Mouse (Mus musculus): ENCODE measurements around the gene Tiam1. TPM values are rescaled to one million over a fixed set of nuclear protein-coding genes. Genes with fewer than 3 reads are reported as not detected.

Tiam1 gene
- polyA plus RNA-seq, 1 experiment from 2014 or later, result 4.2 TPM

DNA sequence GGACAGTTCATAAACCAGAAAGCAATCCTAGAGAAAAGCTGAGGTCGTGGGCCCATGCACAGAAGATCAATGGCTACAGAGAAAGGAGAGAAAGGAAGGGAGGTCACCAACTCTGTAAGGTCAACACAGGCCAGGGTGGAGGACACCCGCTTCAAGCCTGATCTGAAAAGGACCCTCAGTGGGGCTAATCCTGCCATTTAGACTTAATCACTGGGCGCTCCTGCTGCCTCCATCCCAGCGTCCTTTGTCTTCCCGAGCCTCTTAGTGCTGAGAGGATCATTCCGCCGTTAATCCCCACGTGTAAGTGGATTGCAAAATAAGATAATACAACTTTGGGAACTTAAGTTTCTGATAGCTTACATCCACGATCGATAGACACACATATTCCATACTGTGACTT is 11.2 kb downstream of the Tiam1 start:
- no peaks in the 10 kb centered on the region for H3K4me1 ChIP-seq (replicated peaks)
- WGBS (ENCODE audit: insufficient replicate concordance), result 54% methylated on average over 10 of the region's 10 CpGs
- H3K36me3 ChIP-seq (replicated peaks), result no peaks in the 10 kb centered on the region
- no peak for ATAC-seq (ENCODE audit: insufficient read depth)
- no peak overlapping the region for H3K4me3 ChIP-seq (replicated peaks)
- H3K9ac ChIP-seq, result no peak overlapping the region
- no peak overlapping the region for H3K4me2 ChIP-seq
- H3K27ac ChIP-seq (replicated peaks), result no peak overlapping the region
- H3K9me3 ChIP-seq (replicated peaks), result no peaks in the 10 kb centered on the region
- no peaks in the 10 kb centered on the region for H3K27me3 ChIP-seq

DNA sequence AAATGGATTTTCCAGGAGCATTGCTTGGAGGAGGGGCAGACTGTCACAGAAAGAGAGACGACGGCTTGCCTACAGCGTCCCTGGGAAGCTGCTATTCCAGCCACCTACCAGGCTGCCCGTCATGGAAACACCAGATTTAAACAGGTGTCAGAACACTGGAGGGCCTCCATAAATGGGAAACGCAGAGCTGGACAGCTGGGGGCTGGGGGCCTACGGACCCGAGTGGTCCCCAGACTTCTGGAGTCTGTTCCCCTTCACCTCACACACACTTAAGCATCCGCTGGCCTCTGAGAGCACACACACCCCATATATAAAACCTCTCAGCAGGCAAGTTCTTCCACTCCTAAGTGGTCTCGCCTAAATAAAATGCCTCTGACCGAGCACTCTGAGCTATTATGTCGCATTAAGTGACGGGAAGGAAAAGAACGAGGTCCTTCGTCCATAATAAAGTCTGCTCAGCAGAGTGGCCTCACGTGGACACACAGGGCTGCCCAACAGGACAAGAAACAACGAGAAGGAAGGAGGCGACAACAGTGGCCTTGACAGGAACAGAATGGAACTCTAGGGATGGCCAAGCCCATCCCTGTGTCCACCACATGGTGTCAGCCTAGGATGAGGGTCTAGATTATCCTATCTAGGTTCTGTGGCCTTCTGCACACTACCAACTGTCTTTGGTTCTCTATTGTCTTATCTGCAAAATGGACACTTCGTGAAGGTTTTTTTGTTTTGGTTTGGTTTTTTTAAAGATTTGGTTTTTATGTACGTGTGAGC is 14.6 kb downstream of the Tiam1 start:
- no peak for ATAC-seq (ENCODE audit: insufficient read depth)
- WGBS (ENCODE audit: insufficient replicate concordance), result 66% methylated on average over 19 of the region's 19 CpGs
- H3K9me3 ChIP-seq (replicated peaks), result no peaks in the 10 kb centered on the region
- H3K4me3 ChIP-seq (replicated peaks), result no peak overlapping the region
- no peaks in the 10 kb centered on the region for H3K27me3 ChIP-seq
- H3K27ac ChIP-seq (replicated peaks), result no peak overlapping the region
- H3K36me3 ChIP-seq (replicated peaks), result no peaks in the 10 kb centered on the region
- peaks cover 11% of the 10 kb centered on the region; the same call in 1 of the 2 replicates for H3K4me1 ChIP-seq (replicated peaks)
- no peak overlapping the region for H3K9ac ChIP-seq
- no peak overlapping the region for H3K4me2 ChIP-seq

DNA sequence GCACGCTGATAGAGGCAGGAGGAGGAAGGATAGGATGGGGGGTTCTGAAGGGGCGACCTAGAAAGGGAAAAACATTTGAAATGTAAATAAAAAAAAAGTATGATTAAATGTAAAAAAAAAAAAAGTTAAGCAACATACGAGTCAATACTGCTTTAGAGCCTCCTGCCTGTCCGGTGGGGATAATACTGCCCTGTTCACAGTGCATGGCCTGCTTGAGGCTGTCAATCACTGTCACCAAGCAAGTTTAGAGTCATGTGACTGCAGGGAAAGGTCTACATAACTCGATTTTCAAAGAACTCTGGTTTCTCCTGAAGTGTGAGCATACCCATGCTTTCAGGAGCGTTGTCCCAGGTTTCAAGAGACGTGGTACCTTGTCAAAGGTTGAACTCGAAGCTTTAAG is 15.2 kb downstream of the Tiam1 start:
- ATAC-seq (ENCODE audit: insufficient read depth), result no peak
- H3K9ac ChIP-seq, result no peak overlapping the region
- H3K27me3 ChIP-seq, result no peaks in the 10 kb centered on the region
- peaks cover 11% of the 10 kb centered on the region; the same call in 1 of the 2 replicates for H3K4me1 ChIP-seq (replicated peaks)
- no peak overlapping the region for H3K27ac ChIP-seq (replicated peaks)
- H3K4me2 ChIP-seq, result no peak overlapping the region
- H3K4me3 ChIP-seq (replicated peaks), result no peak overlapping the region
- WGBS (ENCODE audit: insufficient replicate concordance), result 55% methylated on average over 8 of the region's 8 CpGs
- no peaks in the 10 kb centered on the region for H3K9me3 ChIP-seq (replicated peaks)
- no peaks in the 10 kb centered on the region for H3K36me3 ChIP-seq (replicated peaks)

DNA sequence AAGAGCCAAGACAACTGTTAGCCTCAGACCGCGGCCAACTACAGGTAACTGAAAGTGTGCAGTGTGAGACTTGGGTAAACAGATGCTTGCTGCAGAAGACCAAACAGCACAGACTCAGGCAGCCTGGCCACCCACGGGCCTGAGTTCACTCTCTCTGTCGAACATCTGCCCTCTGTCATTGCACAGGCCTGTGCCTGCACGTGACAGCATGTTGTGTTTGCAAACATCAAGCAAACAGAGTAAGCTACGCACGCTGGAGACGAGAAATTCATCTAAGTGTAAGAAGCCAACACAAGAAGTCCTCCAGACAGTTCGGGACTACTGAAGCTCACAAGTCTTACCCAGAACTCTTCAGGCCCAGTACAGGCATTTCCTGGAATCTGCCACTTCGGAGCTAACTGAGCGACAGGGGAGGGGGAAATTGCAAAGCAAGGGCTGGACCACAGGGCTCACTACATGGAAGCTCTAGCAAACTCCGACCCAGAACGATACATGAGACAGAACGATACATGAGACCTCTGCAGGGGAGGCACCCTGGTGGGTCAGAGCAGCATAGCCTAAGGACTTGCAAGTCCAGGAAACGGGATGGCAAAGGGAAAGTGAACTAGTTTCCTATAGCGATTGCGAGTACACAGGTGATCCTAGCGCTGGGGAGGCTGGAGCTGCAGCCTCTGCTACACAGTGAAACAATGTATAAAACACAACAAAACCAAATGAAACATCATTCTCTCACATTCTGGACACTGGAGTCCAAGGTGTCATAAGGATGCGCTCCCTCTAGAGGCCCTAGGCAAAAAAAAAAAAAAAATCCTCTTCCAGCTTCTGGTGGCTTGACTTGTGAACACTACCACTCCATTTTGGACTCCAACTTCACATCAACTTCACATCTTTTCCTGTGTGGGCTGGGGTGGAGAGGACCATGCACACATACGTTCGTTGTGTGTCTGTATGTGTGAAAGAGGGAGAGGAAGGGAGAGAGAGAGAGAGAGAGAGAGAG is 18.0 kb downstream of the Tiam1 start:
- no peak overlapping the region for H3K4me2 ChIP-seq
- no peak overlapping the region for H3K27ac ChIP-seq (replicated peaks)
- H3K9ac ChIP-seq, result no peak overlapping the region
- no peaks in the 10 kb centered on the region for H3K36me3 ChIP-seq (replicated peaks)
- no peaks in the 10 kb centered on the region for H3K9me3 ChIP-seq (replicated peaks)
- ATAC-seq (ENCODE audit: insufficient read depth), result no peak
- no peak overlapping the region for H3K4me3 ChIP-seq (replicated peaks)
- peaks cover 11% of the 10 kb centered on the region; the same call in 1 of the 2 replicates for H3K4me1 ChIP-seq (replicated peaks)
- no peaks in the 10 kb centered on the region for H3K27me3 ChIP-seq
- 63% methylated on average over 21 of the region's 21 CpGs for WGBS (ENCODE audit: insufficient replicate concordance)

DNA sequence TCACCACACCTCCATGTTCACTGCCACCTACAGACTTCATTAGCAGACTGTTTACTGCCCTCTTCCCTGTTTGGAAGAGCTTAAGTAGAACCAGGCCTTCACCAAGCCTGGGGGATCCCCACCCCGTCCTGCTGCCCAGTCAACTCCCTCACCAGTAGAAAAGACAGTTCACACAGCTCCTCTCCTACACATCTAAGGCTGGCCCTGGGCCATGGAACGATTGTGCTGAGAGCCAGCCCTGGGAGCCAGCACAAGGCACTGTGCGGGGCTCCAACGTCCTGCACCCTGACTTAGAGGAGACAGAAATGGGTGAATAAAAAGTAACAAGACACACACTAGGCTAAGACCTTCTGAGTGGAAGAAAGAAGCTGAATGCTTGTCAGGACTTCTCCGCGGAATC is 20.5 kb downstream of the Tiam1 start:
- no peaks in the 10 kb centered on the region for H3K36me3 ChIP-seq (replicated peaks)
- 74% methylated on average over 6 of the region's 6 CpGs for WGBS (ENCODE audit: insufficient replicate concordance)

DNA sequence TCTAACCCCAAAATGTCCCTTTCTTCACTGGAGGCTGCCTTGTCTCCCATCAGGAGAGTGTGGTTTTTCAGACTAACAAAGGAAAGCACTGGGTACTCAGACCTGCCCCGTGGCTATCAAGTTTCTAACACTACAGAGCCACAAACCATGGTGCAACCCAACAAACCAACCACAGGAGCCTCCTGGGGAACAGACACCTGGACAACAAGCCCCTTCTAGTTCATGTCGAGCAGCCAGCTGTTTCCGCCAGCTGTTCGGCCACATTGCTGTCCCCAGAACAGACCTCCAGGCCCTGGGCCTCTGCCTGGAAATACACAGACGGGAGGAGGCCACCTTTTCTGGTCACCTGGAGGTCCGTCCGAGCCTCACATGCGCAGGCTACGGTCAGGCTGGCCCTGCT is 21.1 kb downstream of the Tiam1 start:
- Histone ChIP-seq H3K4me3 (replicated peaks) (no peak overlapping the region), H3K4me2 (no peak overlapping the region), H3K9ac (no peak overlapping the region), H3K27ac (replicated peaks) (no peak overlapping the region), H3K9me3 (replicated peaks) (no peaks in the 10 kb centered on the region), H3K27me3 (no peaks in the 10 kb centered on the region), H3K4me1 (replicated peaks) (peaks cover 11% of the 10 kb centered on the region; the same call in 1 of the 2 replicates), H3K36me3 (replicated peaks) (no peaks in the 10 kb centered on the region)
- no peak for ATAC-seq (ENCODE audit: insufficient read depth)
- WGBS (ENCODE audit: insufficient replicate concordance), result 61% methylated on average over 9 of the region's 9 CpGs

More for the DNA sequence above, 20.5 kb downstream of the Tiam1 start:
- Histone ChIP-seq H3K4me2 (no peak overlapping the region), H3K27ac (replicated peaks) (no peak overlapping the region), H3K27me3 (no peaks in the 10 kb centered on the region), H3K9ac (no peak overlapping the region), H3K9me3 (replicated peaks) (no peaks in the 10 kb centered on the region), H3K4me3 (replicated peaks) (no peak overlapping the region), H3K4me1 (replicated peaks) (peaks cover 11% of the 10 kb centered on the region; the same call in 1 of the 2 replicates)
- ATAC-seq (ENCODE audit: insufficient read depth), result no peak

DNA sequence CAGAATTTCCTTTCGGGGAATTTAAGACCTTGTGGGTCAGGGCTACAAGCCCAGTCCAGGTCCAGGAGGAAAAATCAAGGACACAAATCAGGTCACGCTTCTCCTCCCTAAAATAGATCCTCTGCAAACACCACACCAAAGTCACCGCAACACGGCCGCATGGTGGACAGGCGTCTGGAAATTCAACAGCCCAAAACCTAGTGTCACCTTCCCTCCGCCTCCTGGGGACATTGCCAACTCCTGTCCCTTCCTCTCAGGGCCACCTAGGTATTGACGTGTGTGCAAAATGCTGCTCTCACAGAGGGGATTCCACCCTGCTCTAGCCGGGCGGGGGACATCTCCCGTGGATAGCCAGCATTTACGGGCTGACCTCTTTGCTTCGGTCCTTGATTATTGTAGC is 21.8 kb downstream of the Tiam1 start:
- H3K27ac ChIP-seq (replicated peaks), result no peak overlapping the region
- 80% methylated on average over 13 of the region's 13 CpGs for WGBS (ENCODE audit: insufficient replicate concordance)

DNA sequence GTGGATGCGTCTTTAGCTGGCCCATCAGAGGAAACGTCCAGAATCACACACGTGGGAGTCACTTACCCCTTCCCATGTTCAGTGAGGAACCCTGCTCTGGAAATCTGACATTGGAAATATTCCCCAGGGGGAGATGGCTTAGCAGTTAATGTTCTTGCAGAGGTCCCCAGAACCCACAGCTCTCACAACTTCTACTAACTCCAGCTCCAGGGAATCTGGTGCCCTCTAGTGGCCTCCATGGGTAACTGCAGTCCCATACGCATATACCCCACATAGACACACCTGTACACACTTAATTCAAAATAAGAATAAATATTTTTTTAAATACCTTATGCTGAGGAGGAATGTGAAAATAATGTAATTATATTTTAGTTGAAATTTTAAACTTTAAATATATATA is 23.6 kb downstream of the Tiam1 start:
- Histone ChIP-seq H3K9ac (no peak overlapping the region), H3K27ac (replicated peaks) (no peak overlapping the region), H3K4me3 (replicated peaks) (no peak overlapping the region), H3K4me1 (replicated peaks) (no peaks in the 10 kb centered on the region), H3K27me3 (no peaks in the 10 kb centered on the region), H3K4me2 (no peak overlapping the region), H3K36me3 (replicated peaks) (no peaks in the 10 kb centered on the region), H3K9me3 (replicated peaks) (no peaks in the 10 kb centered on the region)
- ATAC-seq (ENCODE audit: insufficient read depth), result no peak
- 81% methylated on average over 4 of the region's 4 CpGs for WGBS (ENCODE audit: insufficient replicate concordance)

More for the DNA sequence above, 21.8 kb downstream of the Tiam1 start:
- Histone ChIP-seq H3K4me3 (replicated peaks) (no peak overlapping the region), H3K9me3 (replicated peaks) (no peaks in the 10 kb centered on the region), H3K4me1 (replicated peaks) (peaks cover 6% of the 10 kb centered on the region; the same call in 1 of the 2 replicates), H3K9ac (no peak overlapping the region), H3K4me2 (no peak overlapping the region), H3K36me3 (replicated peaks) (no peaks in the 10 kb centered on the region), H3K27me3 (no peaks in the 10 kb centered on the region)
- no peak for ATAC-seq (ENCODE audit: insufficient read depth)

DNA sequence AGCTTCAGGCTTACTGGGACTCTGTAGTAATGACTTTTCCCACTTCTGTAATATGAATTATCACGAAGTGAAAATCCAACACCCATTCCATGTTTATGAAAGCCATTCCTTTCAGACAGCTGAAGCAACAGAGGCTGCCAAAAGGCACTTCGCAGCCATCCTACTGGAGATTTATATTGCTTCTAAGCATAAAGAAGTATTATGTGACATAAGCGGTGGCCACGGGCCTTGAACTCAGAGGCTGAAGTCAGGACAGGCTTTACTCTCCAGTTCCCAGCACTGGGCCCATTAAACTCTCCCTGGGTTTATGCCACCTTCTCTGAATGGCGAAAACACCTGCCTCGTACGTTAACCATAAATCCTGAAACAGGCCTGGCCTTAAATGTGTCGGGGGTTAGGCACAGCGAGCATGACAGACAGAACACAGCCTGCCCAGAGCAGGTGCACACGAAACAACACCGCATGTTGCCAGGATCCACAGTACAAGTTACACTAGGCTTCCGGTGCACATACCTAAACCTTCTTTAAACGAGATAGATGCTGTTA is 26.9 kb downstream of the Tiam1 start:
- Histone ChIP-seq H3K4me1 (replicated peaks) (no peaks in the 10 kb centered on the region; the same call in 1 of the 2 replicates), H3K4me2 (no peak overlapping the region), H3K4me3 (replicated peaks) (no peak overlapping the region), H3K9ac (no peak overlapping the region), H3K27me3 (no peaks in the 10 kb centered on the region), H3K27ac (replicated peaks) (no peak overlapping the region), H3K36me3 (replicated peaks) (no peaks in the 10 kb centered on the region), H3K9me3 (replicated peaks) (no peaks in the 10 kb centered on the region)
- WGBS (ENCODE audit: insufficient replicate concordance), result 74% methylated on average over 13 of the region's 13 CpGs
- no peak for ATAC-seq (ENCODE audit: insufficient read depth)

DNA sequence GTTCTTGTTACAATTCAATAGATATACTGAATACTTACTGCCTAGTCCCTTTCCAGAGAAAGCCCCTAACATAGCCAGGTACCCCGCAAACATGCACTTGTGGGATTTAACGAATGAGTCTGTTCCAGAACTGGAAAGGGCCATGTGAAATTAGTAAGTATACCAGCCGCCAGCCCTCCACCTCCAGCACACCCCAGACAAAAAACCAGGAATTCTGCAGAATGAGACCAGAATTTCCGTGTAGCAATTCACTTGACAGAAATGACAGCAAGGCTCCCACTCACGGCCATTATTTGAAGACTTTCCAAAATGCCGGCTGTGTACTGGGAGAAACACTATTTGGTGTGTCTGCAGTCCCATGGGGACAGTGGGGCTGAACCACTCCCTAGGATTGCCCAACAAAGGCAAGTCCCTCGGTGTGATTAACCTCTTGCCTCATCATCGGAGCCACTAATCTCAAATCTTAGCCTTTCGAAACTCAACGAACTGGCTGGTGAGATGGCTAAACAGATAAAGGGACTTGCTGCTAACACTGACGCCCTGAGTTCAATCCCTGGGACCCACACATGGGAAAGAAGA is 30.9 kb downstream of the Tiam1 start:
- H3K4me3 ChIP-seq (replicated peaks), result no peak overlapping the region
- no peaks in the 10 kb centered on the region for H3K27me3 ChIP-seq
- ATAC-seq (ENCODE audit: insufficient read depth), result no peak
- WGBS (ENCODE audit: insufficient replicate concordance), result 54% methylated on average over 11 of the region's 11 CpGs
- no peaks in the 10 kb centered on the region for H3K9me3 ChIP-seq (replicated peaks)
- H3K36me3 ChIP-seq (replicated peaks), result no peaks in the 10 kb centered on the region
- no peak overlapping the region for H3K4me2 ChIP-seq
- no peaks in the 10 kb centered on the region; the same call in 1 of the 2 replicates for H3K4me1 ChIP-seq (replicated peaks)
- H3K27ac ChIP-seq (replicated peaks), result no peak overlapping the region
- no peak overlapping the region for H3K9ac ChIP-seq
